Mouse (Mus musculus) spleen, adult 2 months (tissue): ENCODE measurements around the gene Slco2b1. TPM values are rescaled to one million over a fixed set of nuclear protein-coding genes. Genes with fewer than 3 reads are reported as not detected.
"Not testable (repeated sequence)": the region's sequence is repeated elsewhere in the genome, so short reads cannot be mapped to it uniquely, and the experiment has no call there.

Experiments used
- DNase-seq, 2 experiments: peaks; one replicate each; pipeline versions ENCODE4 v3.0.0 to v3.0.0-alpha.2; 2012 to 2021; ENCODE audit warnings: low spot score in 2 of 2, low read depth in 1 of 2
- H3K27ac ChIP-seq: fragments of 200-500 bp; 2 replicates; pipeline ENCODE4 v1.5.1; 2012; ENCODE audit warnings: low read length, inconsistent platforms; ENCODE audit not compliant: insufficient read depth
- H3K27me3 ChIP-seq: fragments of 200-500 bp; 2 replicates; pipeline ENCODE4 v1.6.1; 2012; ENCODE audit warnings: mild to moderate bottlenecking, moderate library complexity, low read length, inconsistent platforms; ENCODE audit not compliant: control insufficient read depth, insufficient read depth
- H3K36me3 ChIP-seq: fragments of 200-500 bp; 2 replicates; pipeline ENCODE4 v1.6.1; 2012; ENCODE audit warnings: mild to moderate bottlenecking, low read length, inconsistent platforms; ENCODE audit not compliant: control insufficient read depth, insufficient read depth
- H3K4me1 ChIP-seq: fragments of 200-500 bp; 2 replicates; pipeline ENCODE4 v1.6.1; 2011; ENCODE audit warnings: inconsistent platforms; ENCODE audit not compliant: control insufficient read depth, insufficient read depth, insufficient read length
- H3K4me3 ChIP-seq: fragments of 200-500 bp; 2 replicates; pipeline ENCODE4 v1.5.1; 2011; ENCODE audit warnings: mild to moderate bottlenecking, inconsistent platforms; ENCODE audit not compliant: insufficient read depth, insufficient read length; ENCODE audit errors: extremely low read depth
- CTCF ChIP-seq: fragments of 200-500 bp; IDR thresholded peaks from 2 replicates; pipeline ENCODE4 v1.5.1; 2011; ENCODE audit warnings: mild to moderate bottlenecking, inconsistent platforms; ENCODE audit not compliant: insufficient read depth, insufficient read length, insufficient replicate concordance; ENCODE audit errors: extremely low read depth
- POLR2A ChIP-seq: fragments of 200-500 bp; IDR thresholded peaks from 2 replicates; pipeline ENCODE4 v1.6.1; 2011; ENCODE audit warnings: low read depth, low read length, inconsistent platforms
- WGBS: fragments of 180-500 bp; shearing (Covaris S2); methylation state at CpG from one replicate; pipeline ENCODE4 v1.1.7; 2018; 5-methylcytosine and 5-hydroxymethylcytosine counted together
- polyA plus RNA-seq: library from polyadenylated mRNA; depleted of rRNA; stranded (reverse); fragments of >200 nt; gene quantifications from 2 replicates; pipeline ENCODE4 v1.2.3, GENCODE M21; 2012

The Slco2b1 gene
- polyA plus RNA-seq, 1 experiment: 39.1 TPM

GRCm38 (mm10) chr7:99704736-99705519, 6.2 kb downstream of the Slco2b1 start:
- Histone ChIP-seq H3K4me1 (no peaks in the 10 kb centered on the region), H3K36me3 (no peaks in the 10 kb centered on the region), H3K27ac (peak overlapping the region; percentile 35), H3K27me3 (no peaks in the 10 kb centered on the region), H3K4me3 (peak overlapping the region; percentile 20; the same call in 1 of the 2 replicates)
- 82% methylated on average over 3 of the region's 3 CpGs for WGBS
- TF ChIP-seq POLR2A (no peak), CTCF (no peak)
- no peak for DNase-seq

GRCm38 (mm10) chr7:99702201-99702600, 8.9 kb downstream of the Slco2b1 start:
- Histone ChIP-seq H3K27ac (no peak overlapping the region), H3K4me3 (no peak overlapping the region), H3K4me1 (no peaks in the 10 kb centered on the region), H3K36me3 (no peaks in the 10 kb centered on the region), H3K27me3 (no peaks in the 10 kb centered on the region)
- TF ChIP-seq CTCF: no peak
- TF ChIP-seq POLR2A: no peak
- DNase-seq: no peak
- WGBS: 63% methylated on average over 6 of the region's 6 CpGs

GRCm38 (mm10) chr7:99700641-99701040, 10.5 kb downstream of the Slco2b1 start:
- H3K4me3 ChIP-seq: no peak overlapping the region
- no peak for DNase-seq
- H3K4me1 ChIP-seq: no peaks in the 10 kb centered on the region
- no peak overlapping the region for H3K27ac ChIP-seq
- 90% methylated on average over 4 of the region's 4 CpGs for WGBS
- no peaks in the 10 kb centered on the region for H3K27me3 ChIP-seq
- no peaks in the 10 kb centered on the region for H3K36me3 ChIP-seq
- TF ChIP-seq CTCF (no peak), POLR2A (no peak)

GRCm38 (mm10) chr7:99699709-99700151, 11.4 kb downstream of the Slco2b1 start:
- TF ChIP-seq POLR2A (no peak), CTCF (no peak)
- 80% methylated on average over 3 of the region's 3 CpGs for WGBS
- no peaks in the 10 kb centered on the region for H3K4me1 ChIP-seq

GRCm38 (mm10) chr7:99699106-99699505, 12.0 kb downstream of the Slco2b1 start:
- WGBS: 79% methylated on average over 3 of the region's 3 CpGs

More at GRCm38 (mm10) chr7:99699709-99700151, 11.4 kb downstream of the Slco2b1 start:
- DNase-seq: no peak
- no peak overlapping the region for H3K27ac ChIP-seq
- no peak overlapping the region for H3K4me3 ChIP-seq
- H3K27me3 ChIP-seq: no peaks in the 10 kb centered on the region
- no peaks in the 10 kb centered on the region for H3K36me3 ChIP-seq

GRCm38 (mm10) chr7:99698576-99698975, 12.6 kb downstream of the Slco2b1 start:
- Histone ChIP-seq H3K27ac (no peak overlapping the region), H3K27me3 (no peaks in the 10 kb centered on the region), H3K4me1 (no peaks in the 10 kb centered on the region), H3K4me3 (no peak overlapping the region), H3K36me3 (no peaks in the 10 kb centered on the region)
- TF ChIP-seq CTCF (no peak), POLR2A (no peak)
- DNase-seq: no peak
- WGBS: 90% methylated on average over 3 of the region's 3 CpGs

More at GRCm38 (mm10) chr7:99699106-99699505, 12.0 kb downstream of the Slco2b1 start:
- no peak for DNase-seq
- no peak overlapping the region for H3K27ac ChIP-seq
- no peaks in the 10 kb centered on the region for H3K27me3 ChIP-seq
- H3K36me3 ChIP-seq: no peaks in the 10 kb centered on the region
- H3K4me1 ChIP-seq: no peaks in the 10 kb centered on the region
- no peak overlapping the region for H3K4me3 ChIP-seq
- no peak for TF ChIP-seq CTCF
- no peak for TF ChIP-seq POLR2A

GRCm38 (mm10) chr7:99695471-99696057, 15.6 kb downstream of the Slco2b1 start:
- DNase-seq: no peak
- 90% methylated on average over 8 of the region's 8 CpGs for WGBS
- no peak overlapping the region for H3K4me3 ChIP-seq
- TF ChIP-seq CTCF (no peak), POLR2A (no peak)
- no peaks in the 10 kb centered on the region for H3K27me3 ChIP-seq
- H3K4me1 ChIP-seq: no peaks in the 10 kb centered on the region
- H3K27ac ChIP-seq: no peak overlapping the region
- H3K36me3 ChIP-seq: no peaks in the 10 kb centered on the region

- not testable (repeated sequence) for H3K4me1 ChIP-seq, H3K27me3 ChIP-seq, H3K27ac ChIP-seq, H3K4me3 ChIP-seq, H3K36me3 ChIP-seq, DNase-seq
- 72% methylated on average over 5 of the region's 5 CpGs for WGBS
These were observed 16.7 kb downstream of the Slco2b1 start for GRCm38 (mm10) chr7:99694424-99694823.
